Mouse (Mus musculus): Measurements from ENCODE around the gene Gm2a.

The Gm2a gene

DNA sequence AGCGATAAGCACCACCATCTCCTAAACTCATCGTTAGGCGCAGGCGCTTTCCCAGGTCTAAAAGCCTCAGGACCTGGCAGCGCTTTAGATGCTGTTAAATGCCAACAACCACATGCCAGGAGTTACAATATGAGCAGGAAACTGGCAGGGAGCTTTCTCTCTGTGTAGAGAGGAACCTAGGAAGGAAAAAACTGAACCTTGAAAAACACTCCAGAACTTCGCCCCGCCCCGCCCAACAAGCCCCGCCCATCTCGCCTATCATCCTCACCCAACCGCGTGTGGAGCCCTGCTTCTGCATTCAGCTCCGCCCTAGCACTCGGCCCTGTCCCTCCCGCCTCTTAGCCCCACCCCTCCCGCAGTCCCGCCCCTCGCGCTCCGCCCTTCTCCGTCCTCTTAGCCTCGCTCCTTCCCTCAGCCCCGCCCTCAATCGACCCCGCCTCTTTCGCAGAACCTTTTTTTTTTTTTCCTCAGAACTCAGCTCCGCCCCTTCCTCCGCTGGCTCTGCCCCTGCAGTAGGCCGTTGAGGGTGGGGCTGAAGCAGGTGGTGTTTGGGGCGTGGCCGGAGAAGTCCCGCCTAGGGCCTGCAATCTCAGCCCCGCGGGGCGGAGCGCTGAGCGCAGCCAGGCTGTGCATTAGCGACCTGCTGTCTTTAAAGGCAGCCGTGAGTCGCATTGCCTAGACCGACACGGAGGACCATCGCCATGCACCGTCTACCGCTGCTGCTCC is at the start of gene Gm2a:
Gene Gm2a (plus strand): TSS at position 653 of the 726 bp plus-strand sequence.
- DNase-seq (ENCODE audit: low spot score), result peak; percentile 100

DNA sequence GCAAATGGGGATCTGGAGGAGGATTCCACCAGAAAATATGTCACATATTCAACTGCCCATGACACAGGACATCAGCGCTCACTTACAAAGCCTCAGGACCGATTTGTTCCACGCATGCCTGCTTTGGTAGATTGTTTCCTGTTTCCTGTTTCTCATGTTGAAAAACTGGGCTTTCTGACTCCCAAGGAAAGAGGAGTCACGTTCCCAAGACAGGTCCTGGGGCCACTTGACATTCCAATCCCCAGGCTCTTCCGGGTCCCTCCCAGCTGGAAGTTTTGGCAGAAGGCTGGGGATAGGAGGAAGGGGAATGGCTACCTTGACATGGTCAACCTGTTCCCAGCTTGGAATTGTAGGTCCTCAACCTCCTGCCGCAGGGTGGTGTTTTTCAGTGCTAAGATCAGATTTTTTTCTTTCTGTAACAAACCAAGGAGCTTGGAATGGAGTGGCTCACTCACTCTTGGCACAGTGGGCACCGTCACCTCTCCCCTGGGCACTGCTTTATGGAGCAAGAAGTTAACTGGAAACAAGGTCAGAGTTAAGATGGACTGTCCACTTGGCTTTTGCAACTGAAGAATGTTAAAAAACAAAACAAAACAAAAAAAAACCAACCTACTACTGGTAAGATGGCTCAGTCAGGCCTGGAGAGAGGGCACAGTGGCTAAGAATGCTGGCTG is 46.9 kb upstream of the Gm2a start:
- no peak for DNase-seq (ENCODE audit: low spot score)

DNA sequence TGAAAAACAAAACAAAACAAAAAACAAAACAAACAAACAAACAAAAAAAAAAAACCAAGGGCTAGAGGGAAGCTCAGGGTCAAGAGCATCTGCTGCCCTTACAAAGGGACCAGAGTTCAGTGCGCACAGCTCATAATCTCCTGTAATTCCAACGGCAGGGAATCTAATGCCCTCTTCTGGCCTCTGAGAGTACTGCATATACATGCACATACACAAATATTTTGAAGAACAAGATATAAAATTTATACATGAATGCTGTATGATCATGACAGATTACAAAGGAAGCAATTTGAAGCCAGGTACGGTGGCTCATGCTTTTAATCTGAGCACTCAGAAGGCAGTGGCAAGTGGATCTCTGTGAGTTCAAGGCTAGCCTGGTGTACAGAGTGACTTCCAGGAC is 40.4 kb upstream of the Gm2a start:
- no peak for DNase-seq (ENCODE audit: low spot score)

DNA sequence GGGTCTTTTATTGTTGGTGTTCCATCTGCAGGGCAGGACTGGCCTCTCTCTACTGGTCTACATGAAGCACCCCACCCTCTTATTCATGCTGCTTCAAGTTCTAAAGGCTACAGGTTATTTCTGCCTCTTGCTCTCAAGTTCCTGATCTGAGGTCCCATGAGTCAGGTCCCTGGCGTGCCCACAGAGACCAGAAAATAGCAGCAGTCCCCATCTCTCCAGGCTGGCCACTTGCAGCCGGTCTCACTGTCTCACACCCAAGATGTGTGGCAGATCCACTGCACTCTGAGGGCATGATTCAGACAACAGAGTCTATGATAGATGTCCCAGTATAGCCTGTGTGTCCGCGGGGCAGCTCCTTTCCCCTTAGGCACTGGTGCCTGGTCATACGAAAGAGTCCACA is 37.1 kb upstream of the Gm2a start:
- DNase-seq (ENCODE audit: low spot score), result no peak

GRCm38 (mm10) chr11:55062856-55063255 is 35.1 kb upstream of the Gm2a start:
- DNase-seq (ENCODE audit: low spot score), result no peak

- no peak for DNase-seq (ENCODE audit: low spot score)
Observed at GRCm38 (mm10) chr11:55066921-55067320, 31.0 kb upstream of the Gm2a start.

DNA sequence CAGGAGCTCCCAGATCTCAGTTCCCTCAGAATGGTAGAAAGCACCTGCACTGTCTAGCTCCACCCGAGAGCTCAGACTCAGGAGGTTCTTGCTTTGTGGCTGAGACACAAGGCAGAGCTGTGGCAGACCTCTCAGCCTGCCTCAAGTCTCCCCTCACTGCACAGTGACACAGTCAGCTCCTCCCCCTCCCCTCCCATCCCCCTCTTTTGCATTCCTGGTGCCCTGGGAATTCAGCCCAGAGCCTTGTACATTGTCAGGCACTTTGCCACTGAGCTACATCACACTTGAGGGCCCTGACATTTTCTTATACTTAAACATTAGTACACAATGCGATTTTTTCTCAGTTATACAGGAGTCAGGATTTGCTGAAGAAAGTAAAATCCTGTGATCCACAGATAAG is 28.9 kb upstream of the Gm2a start:
- no peak for DNase-seq (ENCODE audit: low spot score)

DNA sequence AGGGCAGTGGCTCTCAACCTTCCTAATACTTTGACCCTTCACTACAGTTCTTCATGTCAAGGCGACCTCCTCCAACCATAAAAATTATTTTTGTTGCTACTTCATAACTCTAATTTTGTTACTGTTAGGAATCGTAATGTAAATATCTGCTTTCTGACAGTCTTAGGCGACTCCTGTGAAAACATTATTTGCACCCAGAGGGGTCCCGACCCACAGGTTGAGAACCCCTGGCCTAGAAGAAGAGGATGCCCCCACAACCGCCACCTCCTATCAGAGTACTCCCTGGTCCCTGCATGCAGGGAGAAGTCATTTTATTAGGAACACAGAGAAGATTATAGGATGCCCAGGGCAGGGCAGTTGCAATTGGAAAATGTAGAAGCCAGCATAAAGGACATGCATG is 26.6 kb upstream of the Gm2a start:
- DNase-seq (ENCODE audit: low spot score), result no peak

DNA sequence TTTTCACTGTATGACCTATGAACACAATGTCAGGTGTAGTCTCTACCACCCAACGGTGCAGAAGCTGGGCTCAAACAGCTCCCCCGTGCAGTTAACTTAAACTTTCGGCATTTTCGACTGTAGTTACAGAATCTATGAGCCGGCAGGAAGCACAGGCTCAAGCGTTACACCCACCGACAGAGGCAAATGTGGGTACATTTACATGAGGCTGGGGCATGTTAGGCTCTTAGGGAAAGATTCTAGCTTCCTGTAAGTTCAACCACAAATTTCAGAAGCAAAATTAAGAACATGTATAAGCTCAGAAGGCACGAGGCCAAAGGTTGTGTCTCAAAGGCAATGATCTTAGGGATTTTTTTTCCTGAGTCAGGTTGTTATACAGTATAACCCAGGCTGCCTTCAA is 25.4 kb upstream of the Gm2a start:
- no peak for DNase-seq (ENCODE audit: low spot score)

DNA sequence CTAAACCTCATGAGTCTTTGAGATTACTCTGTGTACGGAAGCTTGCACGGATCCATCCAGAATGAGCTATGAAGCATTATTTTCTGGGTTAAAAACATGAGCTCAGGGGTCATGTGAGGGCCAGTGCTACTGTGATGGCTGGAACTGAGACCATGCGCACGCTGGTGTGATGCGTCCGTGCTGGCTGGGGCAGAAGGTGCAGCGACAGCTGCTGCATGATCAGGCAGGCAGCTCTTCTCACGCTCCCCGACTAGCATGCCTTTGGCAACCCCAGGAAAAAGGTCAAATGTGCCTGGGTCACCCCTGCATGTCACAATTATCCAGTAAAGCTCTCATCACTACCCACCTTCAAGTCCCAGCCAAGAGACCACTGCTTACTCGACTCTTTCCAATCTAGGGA is 24.7 kb upstream of the Gm2a start:
- no peak for DNase-seq (ENCODE audit: low spot score)

- DNase-seq (ENCODE audit: low spot score), result no peak
Observed at GRCm38 (mm10) chr11:55075602-55076001, 22.3 kb upstream of the Gm2a start.

DNA sequence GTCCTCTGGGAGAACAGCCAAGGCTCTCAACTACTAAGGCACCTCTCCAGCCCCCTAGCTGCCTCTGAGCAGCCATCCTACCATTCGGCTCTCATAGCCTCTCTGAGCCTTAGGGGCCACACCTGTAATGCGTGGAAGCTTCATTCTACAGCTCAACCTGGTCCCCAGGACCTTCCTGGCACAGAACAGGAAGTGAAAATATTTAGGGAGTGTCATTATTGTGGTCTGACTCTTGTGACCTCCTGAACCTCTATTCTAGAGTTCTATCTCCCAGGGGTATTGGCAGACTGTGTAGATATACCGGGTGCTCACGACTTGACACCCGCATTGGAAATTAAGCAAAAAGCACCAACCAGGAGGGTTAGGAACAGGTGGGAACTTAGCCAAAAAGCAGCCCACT is 21.7 kb upstream of the Gm2a start:
- no peak for DNase-seq (ENCODE audit: low spot score)

- DNase-seq (ENCODE audit: low spot score), result peak; percentile 58
Observed at GRCm38 (mm10) chr11:55077331-55078231, 20.3 kb upstream of the Gm2a start, which contains the start of gene Ccdc69. Gene Ccdc69 (minus strand): TSS chr11:55078131.

DNA sequence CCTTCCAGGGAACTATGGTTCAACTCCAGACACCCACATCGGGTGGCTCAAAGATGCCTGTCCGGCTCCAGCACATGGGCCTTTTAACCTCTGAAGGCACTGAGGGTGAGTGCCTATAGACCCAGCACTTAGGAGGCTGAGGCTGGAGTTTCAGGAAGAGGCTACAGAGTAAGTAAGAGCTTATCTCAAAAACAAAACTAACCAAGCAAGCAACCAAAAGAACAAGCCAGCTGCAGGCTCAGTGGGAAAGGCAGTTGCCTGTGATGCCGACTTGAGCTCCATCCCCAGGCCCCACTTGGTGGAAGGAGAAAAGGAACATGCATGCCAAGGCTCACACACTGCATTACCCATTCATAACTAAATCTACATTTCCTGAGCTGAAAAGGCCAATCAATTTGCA is 19.4 kb upstream of the Gm2a start:
- no peak for DNase-seq (ENCODE audit: low spot score)

GRCm38 (mm10) chr11:55079180-55079579 is 18.7 kb upstream of the Gm2a start:
- DNase-seq (ENCODE audit: low spot score), result no peak

GRCm38 (mm10) chr11:55081206-55081605 is 16.7 kb upstream of the Gm2a start:
- no peak for DNase-seq (ENCODE audit: low spot score)

DNA sequence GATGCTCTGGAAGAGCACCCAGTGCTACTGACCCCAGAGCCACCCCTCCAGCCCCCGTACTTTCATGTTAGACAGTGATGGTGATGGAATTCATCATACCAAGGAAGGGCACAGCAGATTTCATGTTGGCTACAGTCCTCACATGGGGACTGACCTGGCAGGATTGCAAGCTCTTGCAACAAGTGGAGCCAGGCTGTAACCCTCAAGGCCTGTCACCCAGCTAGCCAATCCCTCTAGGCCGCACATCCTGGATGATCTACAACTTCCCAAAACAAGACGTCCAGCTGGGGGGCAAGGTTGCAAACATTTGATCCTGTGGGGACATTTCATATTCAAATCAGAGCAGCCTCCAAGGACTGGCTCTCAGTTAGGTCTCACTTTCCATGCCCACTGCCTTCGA is 13.3 kb upstream of the Gm2a start:
- no peak for DNase-seq (ENCODE audit: low spot score)

DNA sequence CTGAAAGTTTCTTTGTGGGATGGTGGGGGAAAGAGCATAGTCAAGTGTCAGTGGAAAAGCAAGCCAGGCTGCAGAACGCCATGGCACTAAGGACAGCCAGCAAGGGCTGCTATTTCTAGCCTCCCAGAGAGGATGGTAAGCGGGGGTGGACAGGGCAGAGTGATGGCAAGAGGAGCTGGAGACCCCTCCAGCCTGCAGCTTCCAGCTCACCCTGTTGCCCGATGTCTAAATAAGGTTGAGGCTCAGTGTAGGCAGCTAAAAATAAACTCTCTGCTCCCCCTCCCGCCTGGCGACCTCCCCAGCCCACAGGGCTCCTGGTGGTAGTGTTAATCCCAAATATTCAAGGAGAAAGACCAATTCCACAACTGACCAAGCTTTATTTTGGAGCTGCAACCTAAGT is 12.5 kb upstream of the Gm2a start:
- DNase-seq (ENCODE audit: low spot score), result no peak

DNA sequence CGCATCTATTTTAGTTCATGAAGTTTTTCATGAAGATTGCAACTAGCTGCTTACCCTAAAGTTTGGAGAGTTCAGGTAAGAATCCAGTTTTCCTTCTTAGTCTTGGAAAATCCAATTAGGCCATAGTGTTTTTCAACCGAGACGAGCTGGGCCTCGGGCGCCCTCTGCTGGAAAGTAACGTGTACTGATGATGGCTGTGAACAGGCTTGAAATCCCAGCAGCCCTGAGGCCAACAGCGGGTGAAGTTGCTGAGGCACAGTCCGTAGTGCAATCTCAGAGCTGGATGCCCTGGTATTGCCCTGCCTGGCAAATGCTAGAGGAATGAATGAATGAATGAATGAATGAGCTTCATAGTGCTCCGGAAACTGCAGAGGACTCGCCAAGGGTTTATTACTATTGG is 10.9 kb upstream of the Gm2a start:
- DNase-seq (ENCODE audit: low spot score), result peak; percentile 70

- no peak for DNase-seq (ENCODE audit: low spot score)
Observed at GRCm38 (mm10) chr11:55089892-55090291, 8.0 kb upstream of the Gm2a start.

- peak; percentile 71 for DNase-seq (ENCODE audit: low spot score)
Observed at GRCm38 (mm10) chr11:55093096-55093495, 4.8 kb upstream of the Gm2a start.

DNA sequence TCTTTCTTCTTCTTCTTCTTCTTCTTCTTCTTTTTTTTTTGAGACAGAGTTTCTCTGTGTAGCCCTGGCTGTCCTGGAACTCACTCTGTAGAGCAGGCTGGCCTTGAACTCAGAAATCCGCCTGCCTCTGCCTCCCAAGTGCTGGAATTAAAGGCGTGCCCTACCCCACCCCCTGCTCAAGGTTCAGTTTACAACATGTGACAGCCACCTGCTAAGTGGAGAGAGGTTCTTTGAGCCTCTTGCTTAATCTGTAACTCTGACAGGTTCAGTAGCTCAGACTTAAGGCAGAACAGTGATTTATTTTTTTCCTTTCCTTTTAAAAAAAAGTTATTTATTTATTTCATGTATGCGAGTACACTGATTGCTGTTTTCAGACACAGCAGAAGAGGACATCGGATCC is 1.6 kb upstream of the Gm2a start:
- DNase-seq (ENCODE audit: low spot score), result peak; percentile 73

All from yolk sac, embryonic 10.5 days (tissue).